Mouse (Mus musculus) cerebellum, postnatal 14 days (tissue): ENCODE measurements around the gene Skil.
A peak's percentile ranks its signal among the peaks of the same experiment; 100 is the strongest.
"Not testable (repeated sequence)": the region's sequence is repeated elsewhere in the genome, so short reads cannot be mapped to it uniquely, and the experiment has no call there.

Experiments used
- DNase-seq, 2 experiments: peaks; one replicate each; pipeline ENCODE4 v3.0.0; 2021; ENCODE audit warnings: mixed read lengths in 2 of 2

The Skil gene

DNA sequence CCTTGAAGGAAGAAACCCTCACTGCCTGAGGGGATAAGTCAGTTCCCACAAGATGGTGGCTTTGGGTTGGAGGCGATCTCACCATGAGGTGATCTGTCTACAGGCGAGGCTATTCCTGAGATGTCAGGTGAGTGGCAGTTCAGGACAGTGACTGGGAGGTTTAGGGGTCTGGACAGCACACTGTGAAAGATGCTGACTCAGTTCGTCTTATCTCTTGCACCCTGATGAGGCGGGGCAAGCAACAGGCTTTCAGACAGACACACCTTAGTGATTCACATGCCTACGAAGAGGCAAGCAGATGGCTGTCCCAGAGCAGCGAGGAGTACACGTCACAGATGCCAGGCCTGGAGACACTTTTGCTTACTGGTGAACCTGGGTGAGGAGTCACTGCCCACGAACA lies 39.4 kb downstream of the Skil start:
- no peak for DNase-seq

DNA sequence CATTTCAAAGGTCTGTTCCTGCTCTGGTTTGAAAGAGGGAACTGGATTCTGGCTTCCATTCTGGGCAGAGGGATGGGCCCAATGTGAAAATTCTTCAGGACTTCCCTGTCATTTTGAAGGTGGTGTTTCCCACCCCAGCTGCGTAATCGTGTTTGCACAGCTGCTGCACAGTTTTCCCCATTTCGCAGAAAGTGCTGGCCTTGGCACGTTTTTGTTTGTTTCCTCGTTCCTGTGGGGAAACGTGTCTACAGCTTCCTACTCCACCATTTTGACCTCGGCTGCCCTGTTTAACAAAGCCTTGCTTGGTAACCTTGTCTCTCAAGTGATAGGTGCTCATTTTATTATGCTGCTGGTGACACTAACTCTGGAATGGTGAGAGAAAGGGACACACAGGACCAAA lies 39.8 kb downstream of the Skil start:
- DNase-seq, result no peak

DNA sequence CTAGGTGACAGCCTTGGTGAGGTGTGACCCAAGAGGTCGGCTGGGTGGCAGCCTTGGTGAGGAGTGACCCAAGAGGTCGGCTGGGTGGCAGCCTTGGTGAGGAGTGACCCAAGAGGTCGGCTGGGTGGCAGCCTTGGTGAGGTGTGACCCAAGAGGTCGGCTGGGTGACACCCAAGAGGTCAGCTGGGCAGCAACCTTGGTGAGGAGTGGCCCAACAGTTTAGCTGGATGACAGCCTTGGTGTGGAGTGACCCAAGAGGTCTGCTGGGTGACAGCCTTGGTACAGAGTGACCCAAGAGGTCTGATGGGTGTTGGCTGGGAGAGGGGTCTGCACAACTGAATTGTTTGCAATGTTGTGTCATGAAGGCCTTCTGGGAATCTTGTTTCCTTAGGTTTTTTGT lies 41.7 kb downstream of the Skil start:
- not testable (repeated sequence) for DNase-seq

DNA sequence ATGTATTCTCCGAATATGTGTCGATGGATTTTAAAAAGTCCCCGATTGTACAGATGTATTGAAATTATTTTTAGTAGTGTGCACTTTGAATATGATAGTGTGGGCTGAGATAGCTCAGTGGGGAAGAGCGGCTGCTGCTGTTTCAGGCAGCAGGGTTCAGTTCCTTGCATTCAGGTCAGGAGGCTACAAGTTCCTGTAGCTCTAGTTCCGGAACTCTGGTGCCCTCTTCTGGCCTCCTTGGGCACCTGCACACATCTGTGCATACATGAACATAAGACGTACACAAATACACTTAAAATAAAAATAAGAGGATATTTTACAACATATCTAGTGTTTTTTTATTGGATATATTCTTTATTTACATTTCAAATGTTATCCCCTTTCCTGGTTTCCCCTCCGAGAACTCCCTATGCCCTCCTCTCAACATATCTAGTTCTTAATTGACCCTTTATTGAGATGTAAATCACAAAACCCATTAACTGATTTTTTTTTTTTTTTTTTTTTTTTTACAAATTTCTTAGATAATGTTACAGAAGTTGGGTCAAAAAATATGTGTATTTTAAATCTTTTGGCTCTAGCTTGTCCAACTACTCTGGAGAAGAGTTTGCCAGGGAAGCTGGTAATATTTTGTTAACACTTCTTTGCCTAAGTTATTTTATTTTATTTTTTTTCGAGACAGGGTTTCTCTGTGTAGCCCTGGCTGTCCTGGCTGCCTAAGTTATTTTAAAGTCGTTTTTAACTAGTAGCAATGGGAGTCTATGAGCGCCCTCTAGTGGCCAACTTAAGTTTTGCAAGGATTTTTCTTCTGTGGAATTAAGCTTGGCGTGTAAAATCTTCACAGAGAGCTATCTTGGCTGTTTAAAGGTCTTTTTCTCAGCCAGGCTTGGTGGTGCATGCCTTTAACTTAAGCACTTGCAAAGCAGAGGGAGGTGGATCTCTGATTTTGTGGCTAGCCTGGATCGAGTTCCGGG lies 43.9 kb downstream of the Skil start:
- DNase-seq, result peak; percentile 86

DNA sequence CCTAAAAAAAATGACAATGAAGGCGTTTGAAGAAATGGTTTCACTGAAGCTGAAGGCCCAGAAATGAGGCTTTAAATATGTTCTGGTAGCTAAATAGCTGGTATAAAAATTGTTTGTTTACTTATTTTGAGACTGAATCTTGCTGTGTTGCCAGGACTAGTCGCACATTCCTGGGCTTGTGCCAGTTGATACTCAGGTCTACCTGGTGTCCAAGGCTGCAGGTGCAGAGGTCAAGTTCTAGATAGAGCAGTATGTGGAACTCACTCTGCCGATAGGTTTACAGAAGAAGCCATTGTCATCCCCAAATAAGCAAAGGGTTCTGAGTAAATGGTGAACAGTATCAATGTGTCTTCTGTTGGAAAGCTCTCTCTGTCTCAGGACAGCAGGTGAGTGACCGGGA lies 46.8 kb downstream of the Skil start:
- no peak for DNase-seq

GRCm38 (mm10) chr3:31145222-31145621 lies 50.4 kb downstream of the Skil start:
- DNase-seq, result not testable (repeated sequence)

- peak; percentile 91 to 93 for DNase-seq
Measured at GRCm38 (mm10) chr3:31145641-31146290, 50.9 kb downstream of the Skil start.

- DNase-seq, result no peak
Measured at GRCm38 (mm10) chr3:31148595-31148994, 53.7 kb downstream of the Skil start.

DNA sequence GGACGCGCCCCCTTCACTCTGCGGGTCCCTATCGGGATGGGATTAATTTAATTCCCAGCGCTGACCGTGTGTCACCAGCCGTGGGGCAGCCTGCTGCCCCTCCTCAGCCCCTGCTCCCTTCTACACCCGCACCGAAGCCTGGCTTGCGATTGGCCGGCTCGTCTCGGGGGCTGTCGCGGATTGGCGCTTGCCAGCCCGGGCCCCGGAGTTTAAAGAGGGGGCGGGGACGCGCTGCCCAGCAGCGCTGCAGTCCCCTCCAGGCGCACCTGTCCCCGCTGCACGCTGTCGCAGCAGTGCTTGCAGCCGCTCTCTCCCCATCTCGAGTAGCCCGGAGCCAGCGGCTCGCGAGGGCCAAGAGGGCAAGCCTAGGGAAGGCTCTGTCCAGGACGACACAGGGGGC lies 54.8 kb downstream of the Skil start, which contains the start of gene Cldn11:
Gene Cldn11, plus strand, starts transcription at position 215 of the 400 bp plus-strand sequence.
- peak; percentile 59 to 64 for DNase-seq

DNA sequence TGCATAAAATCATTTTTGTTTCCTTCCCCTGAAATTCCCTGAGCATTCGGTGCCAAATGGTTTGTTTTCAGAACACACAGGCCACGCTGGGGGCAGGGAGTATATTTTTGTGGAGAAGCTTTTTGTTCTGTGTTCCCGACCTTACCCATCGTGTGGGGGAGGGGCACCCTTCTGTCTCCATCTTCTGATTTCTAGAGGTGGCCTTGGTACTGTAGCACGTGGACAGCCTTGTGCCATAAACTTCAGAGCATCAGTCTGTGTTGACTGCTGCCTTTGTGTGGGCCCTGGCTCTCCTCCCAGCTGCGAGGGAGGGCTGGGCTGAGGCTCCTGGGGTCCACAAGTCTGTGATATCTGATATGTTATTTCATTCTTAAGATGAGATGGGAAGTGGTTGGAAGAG lies 57.2 kb downstream of the Skil start:
- peak; percentile 15 to 35 for DNase-seq

DNA sequence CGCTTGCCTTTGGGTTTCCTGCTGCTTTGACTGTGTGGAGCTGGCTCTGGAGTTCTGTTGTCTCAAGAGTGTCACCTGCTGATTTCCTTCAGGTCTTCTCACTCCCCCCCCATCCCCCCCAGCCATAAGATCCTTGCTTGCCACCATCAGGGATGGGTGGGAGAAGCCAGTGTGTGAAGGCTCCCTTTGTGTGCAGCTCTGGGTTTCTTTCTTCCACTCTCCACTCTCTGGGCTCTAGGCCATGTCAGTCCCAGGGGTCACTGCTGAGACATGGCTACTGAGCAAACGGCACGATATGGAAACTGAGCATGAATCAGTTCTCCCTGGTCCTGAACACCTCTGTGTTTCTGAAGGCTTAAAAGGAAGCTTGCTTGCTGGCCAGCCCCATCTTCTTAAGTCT lies 61.3 kb downstream of the Skil start:
- peak in 1 of 2 experiments; percentile 20 for DNase-seq

GRCm38 (mm10) chr3:31157776-31158175 lies 62.9 kb downstream of the Skil start:
- DNase-seq, result no peak

DNA sequence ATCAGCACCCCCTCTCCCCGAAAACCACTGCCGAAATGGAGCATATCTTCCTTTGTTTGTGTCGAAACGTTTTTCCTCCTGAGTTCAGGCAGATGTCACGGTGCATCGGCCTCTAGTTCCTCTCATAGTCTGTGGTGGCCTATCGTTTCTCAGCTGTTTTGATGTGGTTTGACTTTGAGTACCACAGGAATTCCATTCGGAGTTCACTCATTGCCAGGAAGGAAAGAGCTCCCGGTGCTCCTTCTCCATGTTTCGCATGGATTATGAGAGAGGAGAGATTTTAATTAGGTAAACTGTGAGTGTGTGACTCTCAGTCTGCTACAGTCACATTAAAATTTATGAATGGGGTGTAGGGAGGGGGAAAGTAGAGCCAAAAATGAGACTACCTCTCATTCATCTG lies 65.2 kb downstream of the Skil start:
- DNase-seq, result no peak

- no peak for DNase-seq
Measured at GRCm38 (mm10) chr3:31161336-31161735, 66.5 kb downstream of the Skil start.

DNA sequence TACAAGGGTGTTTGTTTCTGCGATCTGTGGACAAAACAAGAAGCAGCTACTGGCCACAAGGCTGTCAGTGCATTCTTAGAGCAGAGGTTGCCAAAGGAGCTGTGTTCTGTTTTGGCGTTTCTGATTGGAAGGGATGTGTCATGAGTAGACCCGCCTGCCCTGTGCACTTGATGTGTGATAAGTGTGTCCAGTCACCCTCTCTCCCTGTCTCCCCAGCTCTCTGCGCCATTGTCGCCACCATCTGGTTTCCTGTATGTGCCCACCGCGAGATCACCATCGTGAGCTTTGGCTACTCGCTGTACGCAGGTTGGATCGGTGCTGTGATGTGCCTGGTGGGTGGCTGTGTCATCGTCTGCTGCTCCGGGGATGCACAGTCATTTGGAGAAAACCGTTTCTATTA lies 68.0 kb downstream of the Skil start:
- DNase-seq, result no peak

- DNase-seq, result no peak
Measured at GRCm38 (mm10) chr3:31165803-31166202, 70.9 kb downstream of the Skil start.

DNA sequence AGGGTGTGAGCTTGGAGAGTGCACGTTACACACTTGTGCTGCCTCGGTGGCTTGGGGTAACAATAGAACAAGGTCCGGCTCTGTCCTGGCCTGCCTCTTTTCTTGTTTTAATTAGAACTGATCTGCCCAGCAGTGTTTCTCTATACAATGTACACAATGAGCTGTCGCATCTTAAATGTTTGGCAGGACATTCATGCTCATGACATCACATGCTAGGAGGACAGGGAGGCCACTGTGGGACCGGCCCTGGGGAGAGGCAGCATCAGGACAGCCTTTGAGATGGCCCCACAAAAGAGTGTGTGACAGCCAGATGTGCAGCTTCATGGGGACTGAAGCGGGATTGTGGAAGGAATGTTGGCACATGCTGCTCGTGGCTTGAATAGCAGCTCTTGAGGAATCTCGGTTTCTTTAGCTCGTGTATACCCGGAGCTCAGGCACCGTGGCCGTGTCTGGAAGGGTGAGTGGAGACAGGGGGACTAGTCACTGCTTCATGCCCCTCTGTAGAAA lies 71.6 kb downstream of the Skil start:
- DNase-seq, result no peak
